Mouse (Mus musculus): Measurements from ENCODE around the gene Spryd4. TPM values are rescaled to one million over a fixed set of nuclear protein-coding genes. Genes with fewer than 3 reads are reported as not detected.
"Not testable (repeated sequence)": the region's sequence is repeated elsewhere in the genome, so short reads cannot be mapped to it uniquely, and the experiment has no call there.

Gene Spryd4
- 40.4 and 41.4 TPM in 2 replicates for polyA plus RNA-seq (2014; fragmentation: Nextera tagmentation; extraction: Ambion mirVana)

GRCm38 (mm10) chr10:128211390-128212108 is at the start of gene Spryd4:
TSS of gene Spryd4 (minus strand) at chr10:128211807.
- peak within 1 kb of the TSS; percentile 96 for H3K4me2 ChIP-seq
- no peaks in the 10 kb centered on the region for H3K9me3 ChIP-seq (replicated peaks; ENCODE audit: control insufficient read depth, low read length)
- H3K27ac ChIP-seq (ENCODE audit: low read depth, low read length): peak within 1 kb of the TSS; percentile 35; the same call in 1 of the 2 replicates
- ATAC-seq (replicated peaks; ENCODE audit: insufficient number of reproducible peaks, low FRiP score, low TSS enrichment): peak; percentile 91
- H3K4me3 ChIP-seq (ENCODE audit: low read depth, low read length): peak within 1 kb of the TSS; percentile 76
- peaks cover 6% of the 10 kb centered on the region; the same call in 1 of the 2 replicates for H3K27me3 ChIP-seq (ENCODE audit: control insufficient read depth, insufficient read depth, low read length)
- H3K36me3 ChIP-seq (ENCODE audit: control insufficient read depth, insufficient read depth, low read length): no peaks in the 10 kb centered on the region
- peak within 1 kb of the TSS; percentile 82 for H3K9ac ChIP-seq (ENCODE audit: low read depth, low read length)
- WGBS (ENCODE audit: insufficient replicate concordance): under 1% methylated on average over 30 of the region's 30 CpGs
- H3K4me1 ChIP-seq (ENCODE audit: control insufficient read depth, insufficient read depth, low read length): peaks cover 9% of the 10 kb centered on the region; the same call in 1 of the 2 replicates

- not testable (repeated sequence) for H3K4me2 ChIP-seq; H3K4me1 ChIP-seq (ENCODE audit: control insufficient read depth, insufficient read depth, low read length); H3K27me3 ChIP-seq (ENCODE audit: control insufficient read depth, insufficient read depth, low read length); H3K27ac ChIP-seq (ENCODE audit: low read depth, low read length); ATAC-seq (replicated peaks; ENCODE audit: insufficient number of reproducible peaks, low FRiP score, low TSS enrichment); H3K9me3 ChIP-seq (replicated peaks; ENCODE audit: control insufficient read depth, low read length); H3K9ac ChIP-seq (ENCODE audit: low read depth, low read length); H3K4me3 ChIP-seq (ENCODE audit: low read depth, low read length); H3K36me3 ChIP-seq (ENCODE audit: control insufficient read depth, insufficient read depth, low read length)
- WGBS (ENCODE audit: insufficient replicate concordance): 77% methylated on average over 7 of the region's 7 CpGs
Observed at GRCm38 (mm10) chr10:128260376-128260775, 48.8 kb upstream of the Spryd4 start.

GRCm38 (mm10) chr10:128259946-128260345 is 48.3 kb upstream of the Spryd4 start:
- H3K4me1 ChIP-seq (ENCODE audit: control insufficient read depth, insufficient read depth, low read length): no peaks in the 10 kb centered on the region
- 79% methylated on average over 5 of the region's 5 CpGs for WGBS (ENCODE audit: insufficient replicate concordance)

DNA sequence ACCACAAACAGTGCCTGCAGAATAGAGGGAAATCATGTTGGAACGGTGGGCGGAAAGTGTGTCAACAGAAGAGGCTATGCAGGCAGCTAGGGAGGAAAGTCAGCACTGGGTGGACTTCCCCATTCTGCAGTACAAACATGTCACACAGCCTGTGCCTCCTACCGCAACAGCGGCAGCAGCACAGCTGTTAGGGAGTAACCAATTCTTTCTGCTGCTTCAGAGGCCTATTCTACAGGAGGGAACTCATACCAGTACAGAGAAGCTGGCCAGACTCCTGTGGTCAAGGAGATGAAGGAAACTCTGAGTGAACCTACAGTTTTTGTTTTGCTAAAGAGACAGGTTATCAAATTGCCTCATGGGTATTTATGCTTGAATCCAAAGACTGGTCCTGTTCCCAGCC is 47.3 kb upstream of the Spryd4 start:
- no peaks in the 10 kb centered on the region for H3K27me3 ChIP-seq (ENCODE audit: control insufficient read depth, insufficient read depth, low read length)
- WGBS (ENCODE audit: insufficient replicate concordance): 76% methylated on average over 4 of the region's 4 CpGs
- ATAC-seq (replicated peaks; ENCODE audit: insufficient number of reproducible peaks, low FRiP score, low TSS enrichment): no peak
- H3K27ac ChIP-seq (ENCODE audit: low read depth, low read length): no peak overlapping the region
- H3K9ac ChIP-seq (ENCODE audit: low read depth, low read length): no peak overlapping the region
- H3K4me2 ChIP-seq: no peak overlapping the region
- no peaks in the 10 kb centered on the region for H3K36me3 ChIP-seq (ENCODE audit: control insufficient read depth, insufficient read depth, low read length)
- H3K4me1 ChIP-seq (ENCODE audit: control insufficient read depth, insufficient read depth, low read length): no peaks in the 10 kb centered on the region
- H3K4me3 ChIP-seq (ENCODE audit: low read depth, low read length): no peak overlapping the region
- no peaks in the 10 kb centered on the region for H3K9me3 ChIP-seq (replicated peaks; ENCODE audit: control insufficient read depth, low read length)

More at GRCm38 (mm10) chr10:128259946-128260345, 48.3 kb upstream of the Spryd4 start:
- H3K36me3 ChIP-seq (ENCODE audit: control insufficient read depth, insufficient read depth, low read length): no peaks in the 10 kb centered on the region
- no peaks in the 10 kb centered on the region for H3K27me3 ChIP-seq (ENCODE audit: control insufficient read depth, insufficient read depth, low read length)
- H3K27ac ChIP-seq (ENCODE audit: low read depth, low read length): no peak overlapping the region
- H3K9me3 ChIP-seq (replicated peaks; ENCODE audit: control insufficient read depth, low read length): no peaks in the 10 kb centered on the region
- no peak overlapping the region for H3K4me3 ChIP-seq (ENCODE audit: low read depth, low read length)
- H3K4me2 ChIP-seq: no peak overlapping the region
- ATAC-seq (replicated peaks; ENCODE audit: insufficient number of reproducible peaks, low FRiP score, low TSS enrichment): no peak
- no peak overlapping the region for H3K9ac ChIP-seq (ENCODE audit: low read depth, low read length)

- Histone ChIP-seq H3K27me3 (ENCODE audit: control insufficient read depth, insufficient read depth, low read length) (no peaks in the 10 kb centered on the region), H3K9me3 (replicated peaks; ENCODE audit: control insufficient read depth, low read length) (no peaks in the 10 kb centered on the region), H3K4me2 (no peak overlapping the region), H3K4me3 (ENCODE audit: low read depth, low read length) (no peak overlapping the region), H3K4me1 (ENCODE audit: control insufficient read depth, insufficient read depth, low read length) (no peaks in the 10 kb centered on the region), H3K9ac (ENCODE audit: low read depth, low read length) (no peak overlapping the region), H3K27ac (ENCODE audit: low read depth, low read length) (no peak overlapping the region), H3K36me3 (ENCODE audit: control insufficient read depth, insufficient read depth, low read length) (peaks cover 5% of the 10 kb centered on the region; the same call in 1 of the 2 replicates)
- no peak for ATAC-seq (replicated peaks; ENCODE audit: insufficient number of reproducible peaks, low FRiP score, low TSS enrichment)
- WGBS (ENCODE audit: insufficient replicate concordance): 83% methylated on average over 8 of the region's 8 CpGs
Observed at GRCm38 (mm10) chr10:128256328-128256727, 44.7 kb upstream of the Spryd4 start.

GRCm38 (mm10) chr10:128255925-128256324 is 44.3 kb upstream of the Spryd4 start:
- H3K9me3 ChIP-seq (replicated peaks; ENCODE audit: control insufficient read depth, low read length): no peaks in the 10 kb centered on the region
- H3K36me3 ChIP-seq (ENCODE audit: control insufficient read depth, insufficient read depth, low read length): peaks cover 8% of the 10 kb centered on the region
- no peaks in the 10 kb centered on the region for H3K4me1 ChIP-seq (ENCODE audit: control insufficient read depth, insufficient read depth, low read length)
- H3K4me2 ChIP-seq: no peak overlapping the region
- H3K27ac ChIP-seq (ENCODE audit: low read depth, low read length): no peak overlapping the region
- no peak overlapping the region for H3K4me3 ChIP-seq (ENCODE audit: low read depth, low read length)
- H3K27me3 ChIP-seq (ENCODE audit: control insufficient read depth, insufficient read depth, low read length): no peaks in the 10 kb centered on the region
- WGBS (ENCODE audit: insufficient replicate concordance): 80% methylated on average over 8 of the region's 8 CpGs
- no peak overlapping the region for H3K9ac ChIP-seq (ENCODE audit: low read depth, low read length)
- ATAC-seq (replicated peaks; ENCODE audit: insufficient number of reproducible peaks, low FRiP score, low TSS enrichment): no peak

- no peaks in the 10 kb centered on the region for H3K27me3 ChIP-seq (ENCODE audit: control insufficient read depth, insufficient read depth, low read length)
- H3K4me3 ChIP-seq (ENCODE audit: low read depth, low read length): no peak within 1 kb of the TSS
- H3K4me1 ChIP-seq (ENCODE audit: control insufficient read depth, insufficient read depth, low read length): no peaks in the 10 kb centered on the region
- H3K27ac ChIP-seq (ENCODE audit: low read depth, low read length): no peak within 1 kb of the TSS
- peaks cover 28% of the 10 kb centered on the region for H3K36me3 ChIP-seq (ENCODE audit: control insufficient read depth, insufficient read depth, low read length)
- WGBS (ENCODE audit: insufficient replicate concordance): 88% methylated on average over 4 of the region's 4 CpGs
- no peak within 1 kb of the TSS for H3K9ac ChIP-seq (ENCODE audit: low read depth, low read length)
- no peak within 1 kb of the TSS for H3K4me2 ChIP-seq
- H3K9me3 ChIP-seq (replicated peaks; ENCODE audit: control insufficient read depth, low read length): no peaks in the 10 kb centered on the region
- no peak for ATAC-seq (replicated peaks; ENCODE audit: insufficient number of reproducible peaks, low FRiP score, low TSS enrichment)
Observed at GRCm38 (mm10) chr10:128253677-128254255, 42.2 kb upstream of the Spryd4 start, which contains the start of gene Apon. TSS of gene Apon (plus strand) at chr10:128254096.

GRCm38 (mm10) chr10:128250565-128250964 is 39.0 kb upstream of the Spryd4 start:
- Histone ChIP-seq H3K4me1 (ENCODE audit: control insufficient read depth, insufficient read depth, low read length) (no peaks in the 10 kb centered on the region), H3K4me2 (no peak overlapping the region), H3K36me3 (ENCODE audit: control insufficient read depth, insufficient read depth, low read length) (peaks cover 41% of the 10 kb centered on the region), H3K27me3 (ENCODE audit: control insufficient read depth, insufficient read depth, low read length) (no peaks in the 10 kb centered on the region), H3K9ac (ENCODE audit: low read depth, low read length) (no peak overlapping the region), H3K27ac (ENCODE audit: low read depth, low read length) (no peak overlapping the region), H3K4me3 (ENCODE audit: low read depth, low read length) (no peak overlapping the region), H3K9me3 (replicated peaks; ENCODE audit: control insufficient read depth, low read length) (no peaks in the 10 kb centered on the region)
- no peak for ATAC-seq (replicated peaks; ENCODE audit: insufficient number of reproducible peaks, low FRiP score, low TSS enrichment)
- 92% methylated on average over 13 of the region's 13 CpGs for WGBS (ENCODE audit: insufficient replicate concordance)
